Mouse (Mus musculus): ENCODE results near the gene Olfr56. TPM values are rescaled to one million over a fixed set of nuclear protein-coding genes. Genes with fewer than 3 reads are reported as not detected.
A peak's percentile ranks its signal among the peaks of the same experiment; 100 is the strongest.
"Not testable (repeated sequence)": the region's sequence is repeated elsewhere in the genome, so short reads cannot be mapped to it uniquely, and the experiment has no call there.

Olfr56 gene
- total and polyA plus RNA-seq, 2 experiments from 2014 or later = 1.7 TPM; not detected in 1

DNA sequence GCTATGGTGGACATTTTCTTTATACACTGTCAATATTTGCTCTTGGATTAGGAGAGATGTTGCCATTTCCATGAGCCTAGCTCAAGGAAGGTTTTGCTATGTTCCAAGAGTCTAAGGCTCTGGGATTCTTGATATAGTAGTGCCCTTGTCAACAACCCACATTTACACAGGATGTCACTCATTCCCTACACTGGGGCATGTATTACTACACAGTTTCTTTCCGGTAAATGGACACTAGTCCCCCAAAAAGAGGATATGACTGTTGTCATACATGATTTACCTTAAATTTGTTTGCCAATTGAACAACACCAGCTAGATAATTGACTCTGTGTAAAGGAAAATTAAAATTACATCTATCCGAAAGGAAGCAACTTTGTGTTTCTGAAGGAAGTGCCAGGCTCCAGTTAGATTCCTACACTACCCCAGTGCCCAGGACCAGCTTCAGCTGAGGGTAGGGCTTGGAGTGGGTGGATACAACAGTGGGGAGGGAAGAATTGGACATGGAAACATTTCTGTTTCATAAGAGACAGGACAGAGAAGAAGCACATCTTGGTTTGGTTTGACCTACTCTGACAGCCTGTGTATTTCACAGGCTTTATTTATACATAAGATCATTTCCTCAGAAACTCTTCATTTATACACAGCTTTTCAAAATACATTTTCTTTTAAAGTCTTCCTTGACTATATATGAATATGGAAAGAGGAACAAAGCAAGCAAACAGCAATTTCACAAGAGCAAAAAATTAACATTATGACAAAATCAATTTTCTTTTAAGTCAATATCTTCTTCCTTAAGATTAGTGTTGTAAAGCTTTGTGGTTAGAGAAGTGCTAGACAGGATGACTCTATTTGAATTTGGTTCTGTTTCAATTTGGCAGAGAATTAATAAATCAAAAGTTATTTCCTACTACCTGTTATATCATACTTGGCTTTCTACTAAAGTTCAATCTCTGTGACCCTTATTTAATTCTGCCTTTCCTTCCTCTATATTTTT lies 178.4 kb downstream of the Olfr56 start:
- no peaks in the 10 kb centered on the region for H3K27me3 ChIP-seq (ENCODE audit: control insufficient read depth, insufficient read depth, low read length)
- WGBS = 81% methylated on average over 2 of the region's 2 CpGs
- H3K4me1 ChIP-seq (ENCODE audit: control insufficient read depth, insufficient read depth) = no peaks in the 10 kb centered on the region
- H3K9ac ChIP-seq (replicated peaks; ENCODE audit: low read depth, low read length) = no peak overlapping the region
- no peak overlapping the region for H3K4me2 ChIP-seq (ENCODE audit: low read depth, low read length)
- no peaks in the 10 kb centered on the region for H3K36me3 ChIP-seq (replicated peaks; ENCODE audit: control insufficient read depth, insufficient read depth, low read length)
- ATAC-seq (ENCODE audit: insufficient read depth, low read depth) (no peak), DNase-seq (ENCODE audit: low spot score) (no peak)
- no peak for TF ChIP-seq EP300 (IDR thresholded peaks at IDR 0.05; ENCODE audit: low read depth)
- no peak for TF ChIP-seq CTCF (IDR thresholded peaks at IDR 0.05; ENCODE audit: low read depth)
- no peak overlapping the region for H3K27ac ChIP-seq (ENCODE audit: low read depth)
- H3K9me3 ChIP-seq (replicated peaks; ENCODE audit: control insufficient read depth, low read length) = no peaks in the 10 kb centered on the region
- no peak overlapping the region for H3K4me3 ChIP-seq (ENCODE audit: low read depth, low read length)

DNA sequence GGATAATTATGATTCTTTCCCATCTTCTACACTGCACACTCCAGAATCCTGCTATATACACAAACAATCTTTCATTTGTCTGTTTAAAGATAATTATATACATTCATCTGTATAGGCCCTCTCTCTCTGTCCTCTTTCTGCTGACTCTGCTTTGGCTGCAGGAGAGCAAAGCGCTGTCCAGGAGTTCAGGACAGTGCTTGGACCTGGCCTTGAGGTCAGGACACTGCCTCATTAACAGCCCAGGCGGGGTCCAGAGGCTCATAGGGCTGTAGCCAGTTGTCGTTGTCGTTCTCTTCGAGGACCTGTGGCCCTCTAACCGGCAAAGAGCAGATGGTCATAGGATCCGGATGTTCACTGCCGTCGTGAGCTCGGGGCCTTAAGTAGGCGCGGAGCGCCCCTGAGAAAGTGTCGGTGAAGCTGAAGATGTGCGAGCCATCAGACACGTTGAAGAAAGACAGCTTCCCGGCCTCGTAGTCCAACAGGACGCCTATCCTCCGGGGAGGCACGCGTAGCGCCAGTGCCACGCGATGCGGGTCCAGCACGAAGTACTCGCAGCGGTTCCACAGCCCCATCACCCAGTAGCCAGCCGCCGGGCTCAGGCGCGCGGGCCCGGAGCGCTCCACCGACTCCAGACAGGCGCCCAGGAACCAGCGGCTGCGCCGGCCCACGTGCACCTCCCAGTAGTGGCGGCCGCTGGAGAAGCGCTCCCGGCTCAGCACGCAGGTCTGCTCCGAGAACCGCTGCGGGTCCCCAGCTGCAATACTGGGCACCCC lies 190.3 kb downstream of the Olfr56 start:
- Histone ChIP-seq H3K4me1 (ENCODE audit: control insufficient read depth, insufficient read depth) (peaks cover 4% of the 10 kb centered on the region; the same call in 1 of the 2 replicates), H3K27me3 (ENCODE audit: control insufficient read depth, insufficient read depth, low read length) (peaks cover 16% of the 10 kb centered on the region), H3K27ac (ENCODE audit: low read depth) (no peak overlapping the region), H3K9ac (replicated peaks; ENCODE audit: low read depth, low read length) (no peak overlapping the region), H3K36me3 (replicated peaks; ENCODE audit: control insufficient read depth, insufficient read depth, low read length) (no peaks in the 10 kb centered on the region), H3K9me3 (replicated peaks; ENCODE audit: control insufficient read depth, low read length) (peaks cover 8% of the 10 kb centered on the region), H3K4me3 (ENCODE audit: low read depth, low read length) (peak overlapping the region; percentile 34), H3K4me2 (ENCODE audit: low read depth, low read length) (peak overlapping the region; percentile 51)
- ATAC-seq (ENCODE audit: insufficient read depth, low read depth) = 0 out of 2 replicates have a peak, but pooled peaks have one; percentile 17
- WGBS = 18% methylated on average over 50 of the region's 50 CpGs
- no peak for DNase-seq (ENCODE audit: low spot score)
- TF ChIP-seq CTCF (IDR thresholded peaks at IDR 0.05; ENCODE audit: low read depth) (no peak), EP300 (IDR thresholded peaks at IDR 0.05; ENCODE audit: low read depth) (no peak)

DNA sequence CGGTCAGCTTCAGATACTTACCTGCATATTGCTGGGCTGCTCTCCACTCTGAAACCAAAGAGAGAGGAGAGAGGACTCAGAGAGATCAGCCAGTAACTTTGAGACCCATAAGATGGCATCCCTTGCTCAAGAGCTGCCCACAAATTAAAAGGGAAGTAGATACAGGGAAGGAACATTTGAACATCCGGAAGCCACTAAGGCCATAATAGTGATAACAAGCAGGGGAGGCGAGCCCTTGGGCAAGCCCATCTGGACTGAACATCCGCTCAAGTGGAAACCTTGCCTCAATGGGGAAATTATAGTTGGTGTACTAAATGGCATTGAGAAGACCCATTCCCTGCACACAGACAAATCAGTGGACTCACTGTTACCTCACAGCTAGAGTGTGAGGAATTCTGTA lies 191.9 kb downstream of the Olfr56 start:
- peaks cover 16% of the 10 kb centered on the region for H3K27me3 ChIP-seq (ENCODE audit: control insufficient read depth, insufficient read depth, low read length)
- no peaks in the 10 kb centered on the region for H3K36me3 ChIP-seq (replicated peaks; ENCODE audit: control insufficient read depth, insufficient read depth, low read length)
- no peak overlapping the region for H3K4me2 ChIP-seq (ENCODE audit: low read depth, low read length)
- peaks cover 8% of the 10 kb centered on the region for H3K9me3 ChIP-seq (replicated peaks; ENCODE audit: control insufficient read depth, low read length)
- H3K4me3 ChIP-seq (ENCODE audit: low read depth, low read length) = no peak overlapping the region
- peaks cover 4% of the 10 kb centered on the region; the same call in 1 of the 2 replicates for H3K4me1 ChIP-seq (ENCODE audit: control insufficient read depth, insufficient read depth)
- WGBS = 83% methylated on average over 4 of the region's 4 CpGs
- H3K27ac ChIP-seq (ENCODE audit: low read depth) = no peak overlapping the region
- DNase-seq (ENCODE audit: low spot score) = no peak
- ATAC-seq (ENCODE audit: insufficient read depth, low read depth) = no peak
- TF ChIP-seq CTCF (IDR thresholded peaks at IDR 0.05; ENCODE audit: low read depth) (no peak), EP300 (IDR thresholded peaks at IDR 0.05; ENCODE audit: low read depth) (no peak)
- H3K9ac ChIP-seq (replicated peaks; ENCODE audit: low read depth, low read length) = no peak overlapping the region

DNA sequence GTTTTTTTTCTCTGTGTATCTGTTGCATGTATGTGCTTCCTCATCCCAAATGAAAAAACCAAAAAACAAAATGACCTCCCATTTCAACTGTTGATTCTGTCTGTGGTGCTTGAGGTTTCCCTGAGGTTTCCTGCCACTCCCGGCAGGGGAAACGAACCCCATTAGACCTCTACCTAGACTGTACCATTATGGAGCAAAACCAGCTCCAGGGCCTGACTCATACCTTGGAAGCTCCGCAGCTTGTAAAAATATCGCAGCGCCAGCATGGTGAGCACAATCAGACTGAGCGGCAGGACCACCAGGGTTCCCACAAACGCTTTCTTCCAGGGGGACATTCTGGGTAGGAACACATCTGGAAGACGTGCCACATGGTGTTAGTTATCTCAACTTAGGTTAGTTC lies 196.7 kb downstream of the Olfr56 start:
- Histone ChIP-seq H3K36me3 (replicated peaks; ENCODE audit: control insufficient read depth, insufficient read depth, low read length) (no peaks in the 10 kb centered on the region), H3K4me1 (ENCODE audit: control insufficient read depth, insufficient read depth) (no peaks in the 10 kb centered on the region), H3K4me2 (ENCODE audit: low read depth, low read length) (no peak overlapping the region), H3K9ac (replicated peaks; ENCODE audit: low read depth, low read length) (no peak overlapping the region), H3K9me3 (replicated peaks; ENCODE audit: control insufficient read depth, low read length) (no peaks in the 10 kb centered on the region), H3K27ac (ENCODE audit: low read depth) (no peak overlapping the region), H3K27me3 (ENCODE audit: control insufficient read depth, insufficient read depth, low read length) (no peaks in the 10 kb centered on the region), H3K4me3 (ENCODE audit: low read depth, low read length) (no peak overlapping the region)
- no peak for ATAC-seq (ENCODE audit: insufficient read depth, low read depth)
- 73% methylated on average over 8 of the region's 8 CpGs for WGBS
- DNase-seq (ENCODE audit: low spot score) = no peak
- no peak for TF ChIP-seq EP300 (IDR thresholded peaks at IDR 0.05; ENCODE audit: low read depth)
- TF ChIP-seq CTCF (IDR thresholded peaks at IDR 0.05; ENCODE audit: low read depth) = no peak

DNA sequence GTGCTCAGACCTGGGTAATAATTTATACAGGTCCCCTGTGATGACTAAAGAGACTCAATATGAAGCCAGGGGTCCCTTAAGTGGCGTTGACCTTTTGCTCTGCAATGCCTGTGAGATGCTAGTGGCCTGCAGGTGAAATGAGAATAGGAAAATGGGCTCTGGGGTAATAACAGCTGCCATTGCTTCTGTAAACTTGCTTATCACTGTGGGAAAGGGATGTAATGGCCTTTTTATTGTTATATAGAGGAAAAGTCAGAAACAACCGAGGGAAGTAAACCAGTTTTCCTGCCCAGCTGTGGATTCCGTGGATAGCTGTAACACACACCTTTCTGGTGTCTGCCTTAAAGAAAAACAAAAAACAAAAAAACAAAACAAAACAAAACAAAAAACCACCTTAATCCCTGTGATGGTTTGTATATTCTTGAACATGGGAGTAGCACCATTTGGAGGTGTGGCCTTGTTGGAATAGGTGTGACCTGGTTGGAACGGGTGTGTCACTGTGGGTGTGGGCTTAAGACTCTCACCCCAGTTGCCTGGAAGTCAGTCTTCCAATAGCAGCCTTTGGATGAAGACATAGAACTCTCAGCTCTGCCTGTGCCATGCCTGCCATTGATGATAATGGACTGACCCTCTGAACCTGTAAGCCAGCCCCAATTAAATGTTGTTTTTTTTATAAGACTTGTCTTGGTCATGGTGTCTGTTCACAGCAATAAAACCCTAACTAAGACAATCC lies 197.5 kb downstream of the Olfr56 start:
- H3K4me3 ChIP-seq (ENCODE audit: low read depth, low read length); H3K4me2 ChIP-seq (ENCODE audit: low read depth, low read length); ATAC-seq (ENCODE audit: insufficient read depth, low read depth); DNase-seq (ENCODE audit: low spot score); H3K4me1 ChIP-seq (ENCODE audit: control insufficient read depth, insufficient read depth); H3K36me3 ChIP-seq (replicated peaks; ENCODE audit: control insufficient read depth, insufficient read depth, low read length); H3K9me3 ChIP-seq (replicated peaks; ENCODE audit: control insufficient read depth, low read length); H3K27ac ChIP-seq (ENCODE audit: low read depth); H3K9ac ChIP-seq (replicated peaks; ENCODE audit: low read depth, low read length); H3K27me3 ChIP-seq (ENCODE audit: control insufficient read depth, insufficient read depth, low read length): not testable (repeated sequence)
- 62% methylated on average over 4 of the region's 4 CpGs for WGBS
